Mouse (Mus musculus): ENCODE measurements around the gene Apof. TPM values are rescaled to one million over a fixed set of nuclear protein-coding genes. Genes with fewer than 3 reads are reported as not detected.
A peak's percentile ranks its signal among the peaks of the same experiment; 100 is the strongest.
"Not testable (repeated sequence)": the region's sequence is repeated elsewhere in the genome, so short reads cannot be mapped to it uniquely, and the experiment has no call there.

The Apof gene
- total and polyA plus RNA-seq, 3 experiments, result 0.76 to 25.2 (median 19.1) TPM

DNA sequence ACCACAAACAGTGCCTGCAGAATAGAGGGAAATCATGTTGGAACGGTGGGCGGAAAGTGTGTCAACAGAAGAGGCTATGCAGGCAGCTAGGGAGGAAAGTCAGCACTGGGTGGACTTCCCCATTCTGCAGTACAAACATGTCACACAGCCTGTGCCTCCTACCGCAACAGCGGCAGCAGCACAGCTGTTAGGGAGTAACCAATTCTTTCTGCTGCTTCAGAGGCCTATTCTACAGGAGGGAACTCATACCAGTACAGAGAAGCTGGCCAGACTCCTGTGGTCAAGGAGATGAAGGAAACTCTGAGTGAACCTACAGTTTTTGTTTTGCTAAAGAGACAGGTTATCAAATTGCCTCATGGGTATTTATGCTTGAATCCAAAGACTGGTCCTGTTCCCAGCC, 9.5 kb upstream of the Apof start:
- no peak for DNase-seq

- DNase-seq, result no peak
Observed at GRCm38 (mm10) chr10:128259946-128260345, 8.5 kb upstream of the Apof start.

DNA sequence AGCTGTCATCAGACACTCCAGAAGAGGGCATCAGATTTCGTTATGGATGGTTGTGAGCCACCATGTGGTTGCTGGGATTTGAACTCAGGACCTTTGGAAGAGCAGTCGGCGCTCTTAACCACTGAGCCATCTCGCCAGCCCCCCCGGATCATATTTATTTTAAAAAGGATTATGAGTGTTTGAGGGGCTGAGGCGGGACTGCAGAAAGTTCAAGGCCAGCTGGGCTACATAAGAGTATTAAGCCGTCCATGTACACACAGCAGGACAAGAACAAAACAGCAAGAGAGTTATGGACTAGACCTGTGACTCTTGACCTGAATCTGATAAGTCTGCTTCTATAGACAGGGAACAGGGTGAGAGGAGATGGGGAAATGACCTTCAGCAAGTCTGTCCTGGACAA, 8.1 kb upstream of the Apof start:
- not testable (repeated sequence) for DNase-seq

DNA sequence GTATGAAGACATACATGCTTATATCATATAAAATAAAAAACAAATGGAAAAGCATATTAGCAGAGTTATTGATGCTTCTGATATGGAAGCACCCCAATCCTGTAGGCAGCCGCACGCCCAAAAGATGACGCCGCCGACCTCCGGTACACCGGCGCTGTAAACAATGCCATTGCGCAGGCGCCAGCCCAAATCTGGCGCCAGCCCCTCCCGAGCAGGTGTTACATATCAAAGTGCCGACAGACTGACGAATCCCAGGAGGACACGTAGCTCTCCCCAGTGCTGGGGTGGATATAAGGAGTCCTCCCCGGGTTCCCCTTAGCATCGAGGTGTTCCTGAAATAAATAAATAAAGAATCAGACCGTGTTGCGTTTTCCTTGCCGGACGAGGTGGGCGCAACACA, 6.2 kb upstream of the Apof start:
- DNase-seq, result no peak

- no peak for DNase-seq
Observed at GRCm38 (mm10) chr10:128263393-128264310, 4.8 kb upstream of the Apof start.

DNA sequence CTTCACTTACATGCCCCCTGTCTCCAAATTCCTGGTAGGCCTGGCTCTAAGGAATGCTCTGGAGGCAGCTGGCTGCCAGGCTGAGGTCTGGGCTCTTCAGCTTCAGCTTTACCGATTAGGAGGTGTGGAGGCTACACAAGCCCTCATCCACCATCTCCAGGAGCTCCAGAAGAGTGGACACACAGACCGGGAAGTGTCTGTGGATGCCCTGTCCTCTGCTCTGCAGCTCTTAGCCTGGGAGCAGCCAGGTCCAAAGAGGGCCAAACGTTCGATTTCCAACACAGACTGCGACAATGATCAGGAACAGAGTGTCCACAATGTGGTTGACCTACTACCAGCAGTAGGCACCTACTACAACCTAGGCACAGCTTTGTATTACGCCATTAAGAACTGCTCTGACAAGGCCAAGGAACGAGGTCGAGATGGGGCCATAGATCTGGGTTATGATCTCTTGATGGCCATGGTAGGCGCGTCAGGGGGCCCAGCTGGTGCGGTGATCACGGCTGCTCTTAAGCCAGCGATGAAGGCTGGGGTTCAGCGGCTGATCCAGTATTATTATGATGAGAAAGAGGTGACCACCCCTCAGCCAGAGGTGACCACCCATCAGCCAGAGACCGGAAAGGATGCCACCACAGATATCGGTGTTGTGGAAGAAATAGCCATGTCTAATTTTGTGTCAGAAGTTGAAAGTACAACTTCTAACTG, 887 bp downstream of the Apof start:
- DNase-seq, result peak; percentile 24

GRCm38 (mm10) chr10:128270287-128270841, 1.9 kb downstream of the Apof start, which contains the start of gene Stat2:
Stat2 (plus strand) TSS chr10:128270559.
- peak; percentile 99 for DNase-seq

DNA sequence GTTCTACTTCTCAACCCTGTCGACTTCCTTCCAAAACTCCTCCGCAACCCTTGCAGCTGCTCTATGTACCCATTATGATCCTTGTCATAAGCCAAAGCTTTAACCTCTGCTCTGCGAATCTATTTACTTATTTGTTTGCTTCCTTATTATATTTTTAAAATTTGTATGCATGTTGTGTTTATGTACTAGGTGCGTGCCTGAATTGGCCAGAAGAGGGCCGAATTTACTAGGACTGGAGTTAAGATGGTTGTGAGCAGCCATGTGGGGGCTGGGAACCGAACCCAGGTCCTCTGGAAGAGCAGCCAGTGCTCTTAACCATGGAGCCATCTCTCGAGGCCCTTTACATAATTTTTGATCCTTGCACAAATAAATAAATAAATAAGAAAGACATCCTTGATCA, 2.4 kb downstream of the Apof start:
- DNase-seq, result no peak

DNA sequence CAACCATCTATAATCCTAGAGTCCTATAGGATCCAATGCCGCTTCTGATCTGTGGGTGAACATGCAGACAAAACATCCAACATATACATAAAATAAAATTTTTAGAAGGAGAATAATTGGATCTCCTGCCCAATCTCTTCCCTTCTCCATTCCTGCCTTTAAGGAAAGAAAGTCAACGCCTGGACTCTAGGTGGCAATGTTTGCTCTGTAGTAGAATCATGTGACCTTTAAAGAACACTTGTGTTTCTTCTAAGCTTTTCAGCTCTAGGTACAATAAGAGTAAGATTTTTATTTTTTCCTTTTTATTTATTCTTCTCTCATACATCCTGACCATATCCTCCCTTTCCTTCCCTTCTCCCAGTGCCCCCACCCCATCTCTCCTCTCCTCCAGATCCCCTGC, 3.4 kb downstream of the Apof start:
- no peak for DNase-seq

- not testable (repeated sequence) for DNase-seq
Observed at GRCm38 (mm10) chr10:128272819-128273439, 4.5 kb downstream of the Apof start.

DNA sequence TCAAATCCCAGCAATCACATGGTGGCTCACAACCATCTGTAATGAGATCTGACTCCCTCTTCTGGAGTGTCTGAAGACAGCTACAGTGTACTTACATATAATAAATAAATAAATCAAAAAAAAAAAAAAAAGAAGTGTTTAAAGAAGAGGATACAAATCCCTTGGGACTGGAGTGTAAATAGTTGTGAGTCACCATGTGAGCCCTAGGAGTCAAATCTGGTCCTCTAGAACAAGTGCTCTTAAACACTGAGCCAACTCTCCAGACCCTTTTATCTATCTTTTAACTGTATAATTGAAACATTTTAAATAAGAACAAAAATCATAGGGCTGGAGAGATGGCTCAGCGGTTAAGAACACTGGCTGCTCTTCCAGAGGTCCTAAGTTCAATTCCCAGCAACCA, 6.9 kb downstream of the Apof start:
- not testable (repeated sequence) for DNase-seq

DNA sequence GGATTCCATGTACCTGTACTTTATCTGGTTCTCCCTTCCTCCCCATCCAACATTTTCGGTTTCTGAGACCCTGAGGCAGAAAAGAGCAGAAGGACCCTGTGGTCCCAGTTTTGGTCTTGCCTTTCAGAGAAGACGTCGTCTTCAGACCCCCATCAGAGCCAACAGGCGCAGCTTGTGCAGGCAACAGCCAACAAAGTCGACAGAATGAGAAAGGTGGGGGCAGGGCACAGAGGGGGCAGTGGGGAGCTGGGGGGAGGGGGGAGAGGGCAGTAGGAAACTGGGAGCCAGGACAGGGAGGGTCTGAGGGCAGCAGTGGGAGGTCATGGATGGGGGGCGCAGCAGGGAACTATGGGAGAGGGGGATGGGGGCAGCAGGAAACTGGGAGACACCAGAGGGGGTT, 9.7 kb downstream of the Apof start:
- DNase-seq, result no peak

DNA sequence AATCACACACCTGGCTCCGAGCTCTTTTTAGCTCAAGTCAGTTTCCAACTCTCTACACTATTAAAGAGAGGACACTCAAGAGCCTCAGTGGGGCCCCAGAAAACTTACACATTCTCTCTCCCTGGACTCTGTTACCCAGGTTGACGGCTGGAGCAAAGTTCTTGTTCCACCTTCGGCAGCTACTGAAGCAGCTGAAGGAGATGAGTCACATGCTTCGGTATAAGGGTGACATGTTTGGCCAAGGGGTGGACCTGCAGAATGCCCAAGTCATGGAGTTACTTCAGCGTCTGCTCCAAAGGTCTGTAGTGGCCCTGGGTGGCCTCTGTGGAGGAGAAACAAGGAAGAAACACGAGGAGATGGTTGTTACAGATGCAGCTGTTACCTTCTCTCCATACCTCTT, 12.5 kb downstream of the Apof start:
- no peak for DNase-seq

GRCm38 (mm10) chr10:128281682-128282081, 13.2 kb downstream of the Apof start:
- no peak for DNase-seq

DNA sequence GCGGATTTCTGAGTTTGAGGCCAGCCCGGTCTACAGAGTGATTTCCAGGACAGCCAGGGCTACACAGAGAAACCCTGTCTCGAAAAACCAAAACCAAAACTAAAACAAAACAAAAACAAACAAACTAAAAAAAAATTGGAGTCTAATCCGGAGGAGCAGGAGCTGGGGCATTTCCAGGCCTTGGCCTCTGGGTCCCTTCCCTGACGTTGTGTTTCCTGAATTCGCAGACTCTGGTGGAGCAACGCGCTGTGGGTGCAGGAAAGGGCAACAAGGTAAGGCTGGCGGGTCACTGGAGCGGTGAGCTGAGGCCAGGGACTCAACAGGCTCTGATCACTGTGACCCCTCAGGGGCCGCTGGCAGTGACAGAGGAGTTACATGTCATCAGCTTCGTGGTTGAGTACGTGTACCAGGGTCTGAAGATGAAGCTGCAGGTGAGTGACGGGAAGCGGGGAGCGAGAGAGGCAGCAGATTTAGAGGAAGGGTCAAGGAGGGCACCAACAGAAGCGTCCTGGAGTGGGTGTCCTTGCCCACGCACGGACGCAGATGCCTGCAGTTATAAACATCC, 14.5 kb downstream of the Apof start:
- DNase-seq, result peak; percentile 39

GRCm38 (mm10) chr10:128283604-128284579, 15.4 kb downstream of the Apof start:
- DNase-seq, result peak; percentile 62

DNA sequence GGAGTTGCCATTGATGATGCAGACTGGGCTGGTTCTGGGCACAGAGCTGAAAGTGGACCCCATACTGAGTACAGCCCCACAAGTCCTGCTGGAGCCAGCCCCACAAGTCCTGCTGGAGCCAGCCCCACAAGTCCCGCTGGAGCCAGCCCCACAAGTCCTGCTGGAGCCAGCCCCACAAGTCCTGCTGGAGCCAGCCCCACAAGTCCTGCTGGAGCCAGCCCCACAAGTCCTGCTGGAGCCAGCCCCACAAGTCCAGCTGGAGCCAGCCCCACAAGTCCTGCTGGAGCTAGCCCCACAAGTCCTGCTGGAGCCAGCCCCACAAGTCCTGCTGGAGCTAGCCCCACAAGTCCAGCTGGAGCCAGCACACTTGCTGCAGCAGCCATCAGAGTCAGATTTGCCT, 22.1 kb downstream of the Apof start:
- DNase-seq, result not testable (repeated sequence)

GRCm38 (mm10) chr10:128296370-128297090, 28.1 kb downstream of the Apof start:
- no peak for DNase-seq

DNA sequence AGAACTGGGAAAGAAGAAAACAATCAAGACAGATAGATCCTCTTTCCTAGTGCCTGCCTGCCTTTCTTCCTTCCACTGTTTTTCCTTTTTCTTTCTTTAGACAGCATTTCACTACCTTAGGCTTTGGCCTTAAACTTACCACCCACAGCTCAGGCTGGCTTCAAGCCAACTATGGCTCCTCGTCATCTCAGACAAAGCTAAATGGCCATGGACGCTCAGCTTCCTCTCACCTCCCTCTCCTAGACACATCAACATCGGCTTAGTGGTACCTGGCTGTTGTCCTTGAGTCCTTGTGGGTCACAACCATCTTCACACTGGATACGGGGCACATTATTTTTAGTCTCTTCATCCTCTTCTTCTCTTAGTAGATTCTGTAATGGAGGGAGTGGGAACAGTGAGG, 28.8 kb downstream of the Apof start:
- DNase-seq, result peak; percentile 54

DNA sequence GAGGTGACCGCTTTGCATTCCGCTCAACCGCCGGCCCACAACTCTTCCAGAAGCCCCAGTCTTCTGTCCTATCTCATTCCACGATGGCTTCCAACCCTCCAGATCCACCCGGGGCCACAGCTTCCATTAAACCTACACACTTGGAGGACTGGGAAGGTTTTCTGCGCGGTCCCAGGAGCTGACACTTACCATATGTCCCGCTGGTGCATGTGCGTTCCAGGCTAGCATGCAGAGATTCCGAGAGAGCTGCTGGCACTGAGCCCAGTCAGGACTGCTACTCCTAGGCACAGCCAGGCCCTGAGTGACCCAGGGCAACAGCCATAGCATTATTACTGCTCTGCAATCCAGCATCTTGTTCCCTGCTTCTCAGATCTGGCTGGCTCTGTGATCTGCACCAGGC, 29.2 kb downstream of the Apof start:
- peak; percentile 38 for DNase-seq

Data from adrenal gland, adult 2 months (tissue).